Mouse (Mus musculus) C2C12 (cell line): Measurements from ENCODE around the gene Nol3.

Experiments
- CEBPB ChIP-seq: IDR thresholded peaks from one replicate; pipeline ENCODE4 v1.6.1; 2011; ENCODE audit warnings: low read depth, mild to moderate bottlenecking, control low read depth, moderate library complexity
- CTCF ChIP-seq: IDR thresholded peaks from one replicate; pipeline ENCODE4 v1.5.1; 2011; ENCODE audit not compliant: control insufficient read depth, insufficient read depth, insufficient read length
- MAX ChIP-seq: IDR thresholded peaks from one replicate; pipeline ENCODE4 v1.6.1; 2011; ENCODE audit warnings: mild to moderate bottlenecking, control low read depth
- MYOD1 ChIP-seq: IDR thresholded peaks from one replicate; pipeline ENCODE4 v1.6.1; 2011; ENCODE audit warnings: low read depth; ENCODE audit not compliant: control insufficient read depth, insufficient read length
- MYOG ChIP-seq: IDR thresholded peaks from one replicate; pipeline ENCODE4 v1.6.1; 2011; ENCODE audit not compliant: control insufficient read depth, insufficient read length; ENCODE audit errors: extremely low read depth
- USF1 ChIP-seq: IDR thresholded peaks from one replicate; pipeline ENCODE4 v1.6.1; 2011; ENCODE audit warnings: low read depth, mild to moderate bottlenecking, control low read depth, moderate library complexity

DNA sequence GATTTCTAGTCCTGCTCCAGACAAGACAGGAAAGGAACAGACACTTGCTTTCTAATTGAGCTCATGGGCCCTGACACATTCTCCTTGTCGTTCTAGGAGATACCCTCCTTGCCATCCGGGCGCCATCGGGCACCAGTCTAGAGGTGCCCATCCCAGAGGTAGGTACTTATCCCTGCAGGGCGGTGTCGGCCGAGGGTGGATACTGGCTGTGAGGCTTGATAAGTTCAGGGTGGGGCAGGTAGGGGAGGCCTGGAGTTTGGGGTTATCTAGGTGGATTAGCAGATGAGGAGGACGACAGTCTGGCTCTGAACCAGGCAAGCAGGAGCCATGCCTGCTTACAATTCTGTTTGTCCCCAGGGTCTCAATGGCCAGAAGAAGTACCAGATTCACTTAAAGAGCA, 24.0 kb downstream of the Nol3 start:
- no peak for TF ChIP-seq USF1
- no peak for TF ChIP-seq CTCF
- TF ChIP-seq CEBPB: no peak
- no peak for TF ChIP-seq MAX
- no peak for TF ChIP-seq MYOG
- no peak for TF ChIP-seq MYOD1
